Mouse (Mus musculus) heart, adult 18-20 months (tissue): ENCODE measurements around the gene Hhipl1. TPM values are rescaled to one million over a fixed set of nuclear protein-coding genes. Genes with fewer than 3 reads are reported as not detected.

Experiments
- DNase-seq, 2 experiments: peaks; one replicate each; pipeline ENCODE4 v3.0.0; 2021 to 2022; ENCODE audit warnings: mixed read lengths in 1 of 2
- total RNA-seq, 2 experiments: library from RNA; stranded (reverse); gene quantifications; 2 replicates each; pipeline ENCODE4 v1.2.3; 2021

Hhipl1 gene
- total RNA-seq, 2 experiments from 2014 or later, result 1.3 to 2.1 TPM

GRCm38 (mm10) chr12:108312432-108312851 is 6.4 kb downstream of the Hhipl1 start:
- DNase-seq, result no peak

GRCm38 (mm10) chr12:108313244-108313772 is 7.2 kb downstream of the Hhipl1 start:
- no peak for DNase-seq

GRCm38 (mm10) chr12:108315818-108316217 is 9.7 kb downstream of the Hhipl1 start:
- DNase-seq, result no peak

- no peak for DNase-seq
Observed at GRCm38 (mm10) chr12:108316655-108317054, 10.6 kb downstream of the Hhipl1 start.

GRCm38 (mm10) chr12:108317201-108317738 is 11.2 kb downstream of the Hhipl1 start:
- no peak for DNase-seq

- no peak for DNase-seq
Observed at GRCm38 (mm10) chr12:108317826-108318430, 11.9 kb downstream of the Hhipl1 start.

GRCm38 (mm10) chr12:108318499-108318898 is 12.4 kb downstream of the Hhipl1 start:
- no peak for DNase-seq

GRCm38 (mm10) chr12:108320096-108320495 is 14.0 kb downstream of the Hhipl1 start:
- DNase-seq, result no peak

GRCm38 (mm10) chr12:108326401-108326800 is 20.3 kb downstream of the Hhipl1 start:
- DNase-seq, result no peak

- no peak for DNase-seq
Observed at GRCm38 (mm10) chr12:108327889-108328491, 21.9 kb downstream of the Hhipl1 start.

GRCm38 (mm10) chr12:108333056-108333455 is 27.0 kb downstream of the Hhipl1 start:
- peak; percentile 91 to 92 for DNase-seq

GRCm38 (mm10) chr12:108333481-108333882 is 27.4 kb downstream of the Hhipl1 start:
- peak in 1 of 2 experiments; percentile 70 for DNase-seq

- DNase-seq, result peak; percentile 100
Observed at GRCm38 (mm10) chr12:108333895-108334445, 27.9 kb downstream of the Hhipl1 start, which contains the start of gene Cyp46a1. TSS of gene Cyp46a1 (plus strand) at chr12:108334381.

GRCm38 (mm10) chr12:108334529-108334928 is 28.5 kb downstream of the Hhipl1 start:
- DNase-seq, result no peak

- peak; percentile 18 to 58 for DNase-seq
Observed at GRCm38 (mm10) chr12:108338572-108339190, 32.6 kb downstream of the Hhipl1 start.

GRCm38 (mm10) chr12:108348151-108348550 is 42.1 kb downstream of the Hhipl1 start:
- no peak for DNase-seq

- DNase-seq, result no peak
Observed at GRCm38 (mm10) chr12:108349026-108349425, 43.0 kb downstream of the Hhipl1 start.

GRCm38 (mm10) chr12:108350931-108351330 is 44.9 kb downstream of the Hhipl1 start:
- DNase-seq, result no peak

GRCm38 (mm10) chr12:108352371-108353136 is 46.5 kb downstream of the Hhipl1 start:
- no peak for DNase-seq

- no peak for DNase-seq
Observed at GRCm38 (mm10) chr12:108354284-108354683, 48.2 kb downstream of the Hhipl1 start.

GRCm38 (mm10) chr12:108355271-108355670 is 49.2 kb downstream of the Hhipl1 start:
- DNase-seq, result no peak

- no peak for DNase-seq
Observed at GRCm38 (mm10) chr12:108355986-108356385, 49.9 kb downstream of the Hhipl1 start.
